Mouse (Mus musculus) erythroid progenitor cell, adult 5-6 weeks (primary cell): ENCODE measurements around the gene Dnase1l3. TPM values are rescaled to one million over a fixed set of nuclear protein-coding genes. Genes with fewer than 3 reads are reported as not detected.
A peak's percentile ranks its signal among the peaks of the same experiment; 100 is the strongest.
"Not testable (repeated sequence)": the region's sequence is repeated elsewhere in the genome, so short reads cannot be mapped to it uniquely, and the experiment has no call there.

Experiments
- ATAC-seq: replicated peaks from 2 replicates; pipeline ENCODE4 v1.8.0; 2016; ENCODE audit warnings: moderate number of reproducible peaks, mild to moderate bottlenecking, moderate TSS enrichment, inconsistent platforms; ENCODE audit not compliant: poor library complexity, low FRiP score, severe bottlenecking
- total RNA-seq, 2 experiments: library from RNA; stranded (forward) in 1 of 2; stranded (reverse) in 1 of 2; fragments of 150-400 nt in 1 of 2; fragments of 186-747, 209-891 nt in 1 of 2; gene quantifications; 2 replicates each; pipeline versions ENCODE4 v1.2.3 to v1.2.4; 2015 to 2017; ENCODE audit warnings: low replicate concordance in 2 of 2

Dnase1l3 gene
- total RNA-seq, 2 experiments from 2014 or later = 1.7 TPM; not detected in 1

DNA sequence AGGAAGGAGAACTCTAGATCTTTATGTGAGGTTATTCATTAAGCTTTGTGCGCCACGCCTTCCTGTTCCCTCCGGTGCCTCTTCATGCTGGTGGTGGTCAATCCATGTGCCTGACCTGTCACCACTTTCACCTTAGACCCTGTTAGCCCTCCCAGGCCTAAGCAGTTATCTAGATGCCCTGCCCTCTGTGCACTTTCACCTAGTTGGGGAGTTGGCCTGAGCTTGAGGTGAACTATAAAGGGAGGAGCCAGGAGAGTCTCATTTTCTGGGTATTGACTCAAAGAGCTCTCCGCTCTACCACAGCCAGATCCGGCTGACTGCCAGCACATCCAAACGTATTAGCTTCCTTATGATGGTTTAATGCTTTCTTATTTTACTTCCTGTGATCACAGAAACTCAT is 21.9 kb upstream of the Dnase1l3 start:
- ATAC-seq = no peak

DNA sequence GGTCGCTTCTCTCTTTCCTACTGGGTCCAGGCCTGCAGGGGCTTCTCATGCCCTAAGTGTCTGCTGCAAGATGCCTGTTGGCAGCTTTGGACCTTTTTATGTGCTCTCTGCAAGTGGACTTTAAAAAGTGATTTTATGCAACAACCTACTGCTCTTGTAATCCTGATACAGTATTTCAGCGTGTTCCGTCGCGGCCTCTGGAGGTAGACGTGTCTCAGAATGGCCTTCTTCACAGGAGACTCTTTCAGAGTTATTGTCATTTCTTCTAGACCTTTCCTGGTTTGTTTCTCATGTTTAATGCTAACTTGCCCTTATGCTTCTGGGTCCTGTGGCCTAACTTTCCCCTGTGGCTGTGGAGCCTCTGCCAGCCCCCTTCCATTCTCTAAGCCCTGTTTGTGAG is 21.4 kb upstream of the Dnase1l3 start:
- no peak for ATAC-seq

DNA sequence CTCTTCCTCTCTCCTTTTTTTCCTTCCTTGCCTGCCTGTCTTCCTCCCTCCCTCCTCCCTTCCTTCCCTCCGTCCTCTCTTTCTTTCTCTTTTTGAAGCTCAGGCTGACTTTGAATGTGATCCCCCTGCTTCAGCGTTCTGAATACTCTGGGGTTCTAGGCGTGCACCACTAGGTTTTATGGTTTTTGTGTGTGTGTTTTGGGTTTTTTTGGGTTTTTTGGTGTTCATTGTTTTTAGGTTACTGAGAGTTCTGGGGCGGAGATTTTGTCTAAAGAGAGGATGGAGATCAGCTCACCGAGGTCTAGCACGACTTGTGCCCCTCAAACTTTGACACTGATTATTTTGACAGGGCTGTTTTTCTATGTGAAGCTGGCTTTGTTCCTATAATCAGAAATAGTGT is 17.6 kb upstream of the Dnase1l3 start:
- no peak for ATAC-seq

DNA sequence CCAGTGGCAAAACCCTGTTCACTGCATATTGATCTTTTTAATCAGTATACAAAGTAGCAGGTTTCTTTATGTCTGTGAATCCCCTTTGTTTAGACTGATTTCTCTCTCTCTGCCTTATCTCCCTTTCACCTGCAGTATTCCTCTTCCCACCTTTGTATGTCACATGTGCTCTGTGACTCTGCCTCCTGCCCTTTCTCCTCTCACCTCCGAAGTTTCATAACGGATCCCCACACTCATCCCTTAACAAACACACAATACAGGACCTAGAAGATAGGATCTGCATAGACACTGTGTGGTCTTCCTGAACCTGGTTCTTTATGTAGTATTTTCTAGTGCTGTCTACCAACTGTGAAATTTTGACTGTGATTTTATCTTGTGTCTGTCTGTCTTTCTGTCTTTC is 16.9 kb upstream of the Dnase1l3 start:
- ATAC-seq = no peak

DNA sequence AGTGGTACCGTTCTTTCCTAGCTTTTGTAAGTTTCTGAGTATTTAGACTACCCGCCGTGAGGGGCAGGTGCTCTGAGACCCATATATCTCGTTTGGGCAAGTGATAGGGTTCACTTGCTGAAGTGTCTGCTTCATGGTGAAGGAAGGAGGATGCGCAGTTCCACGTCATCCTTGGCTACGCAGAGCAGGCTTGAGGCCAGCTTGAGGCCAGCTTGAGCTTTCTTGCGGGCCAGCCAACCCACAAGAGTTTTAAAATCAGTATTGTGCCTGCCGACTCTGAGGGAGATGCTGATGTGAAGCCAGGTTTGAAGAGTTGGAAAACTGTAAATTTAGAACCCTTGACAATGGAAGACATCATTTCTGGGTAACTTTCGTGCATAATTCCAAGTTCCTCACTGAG is 13.6 kb upstream of the Dnase1l3 start:
- ATAC-seq = no peak

DNA sequence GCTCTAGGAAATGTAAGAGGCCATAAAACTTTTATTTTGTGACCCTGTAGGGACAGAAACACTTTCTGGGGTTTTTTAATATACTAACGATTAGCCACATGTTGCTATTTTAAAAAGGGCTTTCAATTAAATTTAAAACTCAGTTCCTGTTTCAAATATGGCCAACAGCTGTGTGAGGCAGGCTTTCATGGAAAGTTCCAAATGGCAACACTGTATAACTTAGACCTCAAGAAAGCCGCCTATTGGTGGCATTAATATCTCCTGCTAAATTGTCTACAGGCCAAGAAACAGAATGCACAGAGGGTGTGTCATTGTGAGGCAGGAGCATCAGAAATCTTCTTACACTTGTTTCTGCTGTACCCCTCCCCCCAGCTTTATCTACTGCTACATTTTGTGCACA is 13.1 kb upstream of the Dnase1l3 start:
- ATAC-seq = no peak

DNA sequence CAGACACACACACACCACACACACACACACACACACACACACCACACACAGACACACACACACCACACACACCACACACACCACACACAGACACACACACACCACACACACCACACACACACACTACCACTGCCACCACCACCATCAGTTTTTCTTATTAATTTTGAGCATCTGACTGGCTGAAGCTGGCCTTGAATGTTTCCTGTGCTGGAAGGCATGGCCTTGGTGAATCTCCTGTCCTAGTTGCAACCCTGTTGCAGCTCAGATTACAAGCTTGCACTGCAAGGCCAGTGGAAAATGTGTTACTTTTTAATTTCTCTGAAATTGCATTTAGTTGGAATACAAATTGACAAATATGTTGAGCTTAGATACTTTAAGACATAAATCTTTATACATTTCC is 12.7 kb upstream of the Dnase1l3 start:
- no peak for ATAC-seq

DNA sequence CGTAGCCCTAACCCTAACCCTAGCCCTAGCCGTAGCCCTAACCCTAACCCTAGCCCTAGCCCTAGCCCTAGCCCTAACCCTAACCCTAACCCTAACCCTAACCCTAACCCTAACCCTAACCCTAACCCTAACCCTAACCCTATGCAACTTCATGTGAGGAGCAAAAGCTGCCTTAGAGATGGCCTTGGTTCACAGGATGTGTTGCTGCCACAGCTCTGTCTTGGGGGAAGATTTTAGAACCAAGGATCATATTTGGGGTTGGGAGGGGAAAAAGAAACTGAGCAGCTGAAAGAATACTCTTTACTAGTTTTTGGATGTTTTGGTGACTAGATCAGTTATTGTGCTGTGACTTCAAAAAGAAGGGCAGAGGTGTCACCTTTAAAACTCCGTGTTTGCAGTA is 11.7 kb upstream of the Dnase1l3 start:
- not testable (repeated sequence) for ATAC-seq

DNA sequence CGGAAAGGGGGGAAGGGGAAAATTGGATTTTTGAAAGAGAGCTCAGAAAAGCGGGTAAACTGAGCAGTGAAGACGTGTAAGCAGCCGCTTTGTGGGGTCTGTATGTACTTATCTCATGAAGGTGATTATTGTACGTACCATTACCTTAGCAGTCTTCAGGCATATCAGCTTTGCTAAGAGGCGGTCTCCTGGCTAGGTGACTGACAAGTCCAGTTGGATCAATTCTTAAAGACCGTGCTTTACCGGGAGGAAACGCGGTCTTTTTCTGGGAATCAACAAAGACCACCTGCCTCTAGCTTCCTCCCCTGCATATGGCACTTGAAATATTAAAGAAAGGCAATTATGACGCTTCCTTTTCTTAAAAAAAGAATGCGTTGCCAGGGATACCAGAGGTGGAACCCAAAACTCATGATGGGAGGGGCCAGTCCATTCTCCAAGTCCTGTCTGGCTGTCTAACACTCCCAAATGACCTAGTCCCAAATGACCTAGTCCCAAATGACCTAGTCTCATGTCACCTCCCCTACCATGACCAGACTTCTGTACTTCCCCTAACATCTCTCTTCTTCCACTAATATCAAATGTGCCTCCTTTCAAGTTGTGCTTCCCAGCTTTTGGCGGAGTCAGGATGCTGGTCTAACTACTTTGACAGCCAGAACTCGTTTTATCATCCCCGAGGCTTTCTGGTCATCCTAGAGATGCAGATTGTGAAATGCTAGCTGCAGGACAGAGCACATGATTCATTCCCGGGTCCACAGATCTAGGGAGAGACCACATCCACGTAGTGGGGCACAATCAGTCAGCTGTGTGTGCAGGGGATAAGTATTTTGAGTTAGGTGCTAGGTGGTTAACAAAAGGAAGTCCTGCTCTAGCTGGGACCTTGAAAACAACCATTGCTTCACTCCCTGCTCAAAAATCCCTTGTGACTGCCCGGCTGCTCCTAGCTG is 9.6 kb upstream of the Dnase1l3 start:
- no peak for ATAC-seq

DNA sequence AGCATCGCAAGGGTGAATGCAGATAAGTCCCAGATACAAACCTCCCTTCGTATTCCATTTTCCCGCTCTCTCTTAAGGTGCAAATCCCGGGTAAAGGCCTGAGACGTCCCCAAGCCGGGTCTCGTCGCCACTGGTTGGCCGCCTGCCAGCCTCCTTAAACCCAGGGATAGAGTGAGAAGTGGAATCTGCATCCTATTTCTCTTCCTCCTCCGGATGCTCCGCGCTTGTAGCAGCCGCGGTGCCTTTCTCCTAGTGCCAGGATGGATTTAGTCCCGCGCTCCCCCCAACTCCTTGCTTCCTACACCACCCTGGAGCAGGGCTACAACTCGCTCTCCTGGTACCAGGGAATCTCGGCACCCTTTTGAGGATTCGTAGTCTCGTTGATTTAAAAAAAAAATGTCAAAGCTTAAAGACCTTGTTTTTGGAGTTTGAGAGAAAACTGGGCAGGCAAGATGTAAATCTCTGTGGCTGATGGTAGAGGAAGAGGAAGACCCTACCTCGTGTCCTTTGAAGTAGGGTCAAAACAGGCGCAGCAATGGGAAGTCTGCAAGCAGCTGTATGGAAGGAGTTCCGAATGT is 8.8 kb upstream of the Dnase1l3 start:
- no peak for ATAC-seq

DNA sequence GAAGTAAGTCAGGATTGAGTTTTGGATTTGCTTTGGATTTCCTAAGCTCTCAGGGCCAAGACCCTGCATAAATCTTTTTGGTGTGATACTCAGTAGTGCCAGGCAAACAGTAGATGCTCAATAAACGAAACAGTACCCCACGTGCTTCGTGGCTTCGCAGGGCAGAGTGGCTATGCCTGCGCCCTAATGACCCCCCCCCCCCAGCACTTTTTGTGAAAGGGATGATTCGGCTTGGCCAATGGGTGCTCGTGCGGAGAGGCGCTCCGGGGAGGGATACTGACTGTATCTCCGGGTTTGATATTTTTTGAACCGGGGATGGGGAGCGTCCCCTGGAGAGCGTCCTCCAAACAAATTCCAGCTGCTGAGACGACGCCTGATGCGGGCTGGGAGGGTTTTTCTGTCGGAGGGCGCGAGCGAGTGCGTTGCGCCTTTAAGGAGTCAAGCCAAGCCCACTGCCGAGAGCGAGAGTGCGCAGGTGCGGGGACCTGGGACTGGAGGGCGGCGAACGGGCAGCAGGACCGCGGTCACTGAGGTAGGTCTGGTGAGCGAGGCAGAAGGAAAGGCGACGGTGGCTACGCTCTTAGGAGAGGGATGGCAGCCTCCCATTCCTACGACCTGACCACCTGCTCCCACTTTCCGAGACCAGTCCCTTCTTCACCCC is 8.2 kb upstream of the Dnase1l3 start, which contains the start of gene Abhd6:
Gene Abhd6, plus strand, starts transcription at position 471 of the 661 bp plus-strand sequence.
- ATAC-seq = no peak

DNA sequence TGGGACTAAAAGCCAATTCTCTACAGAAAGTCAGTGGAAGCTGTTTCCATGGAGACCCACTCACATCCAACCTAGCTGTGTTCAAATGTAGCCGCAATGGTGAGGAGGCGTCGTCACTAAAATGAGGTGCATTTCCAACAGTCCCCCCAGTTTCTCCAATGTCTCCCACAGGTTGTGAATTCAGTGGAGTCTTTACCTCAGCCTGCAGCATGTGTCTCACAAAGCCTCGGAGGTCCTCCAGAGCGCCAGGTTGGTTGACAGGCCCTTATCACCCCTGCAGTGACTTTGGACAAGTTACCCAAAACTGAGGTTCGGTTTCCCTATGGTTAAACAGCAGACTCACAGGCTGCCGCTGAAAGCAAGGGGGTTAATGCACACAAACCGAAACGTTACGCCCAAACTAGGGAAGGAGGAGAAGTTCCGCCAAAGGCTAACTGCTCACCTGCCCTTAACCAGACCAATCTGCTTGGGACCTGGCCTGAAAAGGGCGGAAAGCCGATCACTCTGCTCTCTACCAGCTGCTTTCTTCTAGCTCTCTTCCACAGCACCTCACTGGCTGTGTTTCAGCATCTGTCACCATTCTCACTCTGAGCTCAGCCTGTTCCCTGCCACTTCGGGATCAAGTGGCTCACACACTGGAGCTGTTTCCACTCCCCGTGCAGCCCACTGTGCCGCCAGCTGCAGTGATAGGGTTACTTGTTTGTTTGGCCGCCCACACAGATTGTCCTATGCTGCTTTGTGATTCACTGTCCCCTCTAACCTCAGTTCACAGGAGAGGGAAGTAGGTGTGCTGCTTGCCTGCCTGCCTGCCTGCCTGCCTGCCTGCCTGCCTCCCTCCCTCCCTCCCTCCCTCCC is 6.7 kb upstream of the Dnase1l3 start:
- no peak for ATAC-seq

DNA sequence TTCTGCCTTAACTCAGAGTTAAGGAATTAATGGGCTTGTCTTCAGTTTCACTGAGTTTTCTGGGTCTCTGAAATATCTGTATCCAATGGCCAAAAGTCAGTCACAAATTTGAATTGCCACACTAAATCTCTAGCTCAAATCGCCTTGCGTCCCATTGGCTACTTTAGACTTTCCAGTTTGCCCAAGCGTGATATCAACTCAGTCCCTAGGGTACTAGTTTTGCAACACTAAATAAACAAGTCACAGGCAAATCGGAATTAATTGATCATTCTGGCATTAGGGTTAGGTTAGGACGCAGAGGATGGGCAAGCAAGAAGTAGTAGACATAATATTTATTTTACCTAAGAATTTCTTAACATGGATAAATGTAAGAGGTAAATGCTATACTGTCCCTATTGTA is 5.9 kb upstream of the Dnase1l3 start:
- ATAC-seq = no peak

DNA sequence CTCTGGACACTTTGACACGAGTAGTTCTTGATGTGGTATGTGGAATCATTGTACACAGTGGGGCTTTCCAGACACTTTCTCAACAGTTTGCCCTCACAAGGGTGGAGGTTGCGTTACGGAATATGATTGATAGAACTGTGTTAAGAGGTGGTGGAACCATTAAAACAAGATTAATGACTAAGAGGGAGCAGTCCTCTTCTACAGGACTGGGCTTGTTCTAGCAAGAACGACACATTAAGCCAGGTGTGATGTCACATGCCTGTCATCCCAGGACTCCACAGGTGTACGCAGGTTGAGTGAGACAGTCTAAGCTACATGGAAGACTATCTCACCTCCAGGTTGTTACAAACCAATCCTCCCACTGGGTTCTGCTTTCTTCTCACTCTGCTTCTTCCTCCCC is 5.1 kb upstream of the Dnase1l3 start:
- no peak for ATAC-seq

DNA sequence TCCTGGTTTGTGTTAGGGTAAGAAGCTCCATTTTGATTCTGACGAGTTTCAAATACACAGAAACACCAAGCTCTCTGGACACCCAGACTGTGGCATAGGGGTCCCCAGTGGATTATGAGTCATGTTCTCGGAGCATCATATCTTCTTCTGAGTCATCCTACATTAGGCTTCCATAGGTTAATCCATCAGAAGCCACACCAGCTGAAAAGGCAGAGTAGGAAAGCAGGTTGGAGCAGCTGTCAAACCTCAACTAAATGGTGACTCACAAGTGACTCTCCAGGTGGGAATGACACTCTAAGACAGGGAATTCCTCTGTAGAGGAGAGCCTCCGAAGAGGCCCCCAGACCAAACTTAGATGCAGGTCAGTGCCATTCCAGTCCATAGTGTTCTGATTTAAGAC is 4.7 kb upstream of the Dnase1l3 start:
- ATAC-seq = no peak

DNA sequence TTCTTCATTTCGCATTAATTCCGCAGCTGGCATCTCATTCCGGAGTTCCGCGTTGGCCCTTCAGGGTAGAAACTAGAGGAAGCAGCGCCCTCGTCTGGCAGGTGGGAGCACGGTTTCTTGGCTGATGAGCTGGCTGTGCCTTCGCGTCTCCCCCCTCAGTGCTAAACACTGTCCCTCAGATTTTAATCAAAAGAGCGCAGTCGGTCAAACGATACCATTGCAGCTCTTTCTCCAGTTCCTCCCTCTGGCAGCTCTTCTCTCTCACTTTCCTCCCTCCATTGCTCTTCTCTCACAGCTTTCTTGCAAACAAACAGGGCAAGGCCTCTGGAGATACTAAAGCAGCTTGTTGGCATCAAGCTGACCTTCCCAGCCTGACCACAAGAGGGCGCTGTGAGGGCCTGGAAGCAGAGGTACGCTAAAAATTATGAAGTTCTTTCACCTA is 2.9 kb upstream of the Dnase1l3 start:
- ATAC-seq = 0 out of 2 replicates have a peak, but pooled peaks have one; percentile 27

DNA sequence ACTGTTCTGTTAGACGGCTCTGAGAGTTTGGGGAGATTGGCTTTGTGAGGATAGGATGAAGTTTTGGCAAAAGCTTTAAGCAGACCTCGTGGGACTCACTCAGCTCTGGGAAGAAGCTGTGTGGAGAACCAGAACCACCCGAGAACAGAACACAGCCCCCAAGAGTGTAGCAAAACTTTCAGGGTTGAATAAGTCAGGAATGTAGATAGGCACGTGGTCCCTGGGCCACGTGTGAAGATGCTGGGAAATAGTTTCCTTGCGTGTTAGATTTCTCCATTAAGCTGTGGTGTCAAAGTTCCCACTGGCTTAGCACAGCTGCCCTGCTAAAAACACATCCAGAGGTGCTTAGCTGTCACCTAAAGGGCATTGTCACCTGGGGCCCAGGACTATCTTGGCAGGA is 2.2 kb downstream of the Dnase1l3 start:
- no peak for ATAC-seq

DNA sequence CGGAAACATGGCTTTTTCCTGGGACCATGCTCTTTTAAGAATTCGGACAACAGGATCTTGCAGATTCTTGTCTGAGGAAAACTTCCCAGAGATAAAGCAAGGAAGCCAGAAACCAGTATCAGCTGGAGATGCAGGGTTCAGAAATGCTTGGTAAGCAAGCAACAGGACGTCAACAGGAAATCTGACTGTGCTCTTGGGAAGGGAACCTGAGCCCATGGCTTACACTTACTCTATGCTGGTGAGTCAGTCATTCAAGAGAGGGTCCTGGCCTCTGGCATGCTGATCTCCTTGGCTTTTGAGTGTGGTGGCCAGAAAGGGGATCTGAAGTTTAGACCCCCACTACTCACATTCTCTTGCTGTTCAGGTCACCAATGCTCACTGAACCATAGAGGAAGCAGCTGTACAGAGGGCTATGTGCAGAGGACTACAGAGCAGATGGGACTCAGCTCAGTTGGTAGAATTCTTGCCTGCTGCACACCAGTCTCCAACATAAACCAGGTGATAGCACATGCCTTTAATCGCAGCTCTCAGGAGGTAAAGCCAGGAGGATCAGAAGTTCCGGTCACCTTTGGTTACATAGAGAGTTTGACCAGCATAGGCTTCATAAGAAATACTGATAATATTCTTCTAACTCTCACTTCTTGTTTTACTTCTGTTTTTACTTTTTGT is 3.1 kb downstream of the Dnase1l3 start:
- no peak for ATAC-seq

DNA sequence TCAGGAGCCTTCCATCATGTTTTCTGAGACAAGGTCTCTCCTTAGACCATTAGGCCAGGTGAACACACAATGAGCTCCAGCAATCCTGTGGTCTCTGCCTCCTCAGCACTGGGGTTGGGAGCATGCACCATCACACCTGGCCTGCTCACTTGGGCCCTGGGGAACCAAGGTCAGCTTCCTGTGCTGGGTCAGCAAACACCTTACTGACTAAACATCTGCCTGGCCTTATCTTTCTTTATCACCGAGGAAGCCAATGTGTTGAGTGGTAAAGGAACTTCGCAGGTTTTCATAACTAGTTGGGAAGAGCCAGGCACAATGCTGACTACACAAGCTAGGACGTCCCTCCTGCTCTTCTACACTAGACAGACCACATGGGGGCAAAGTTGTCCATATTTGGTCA is 4.4 kb downstream of the Dnase1l3 start:
- ATAC-seq = no peak
